Mouse (Mus musculus) midbrain, postnatal 0 days (tissue): ENCODE data around the gene Plekhg5. TPM values are rescaled to one million over a fixed set of nuclear protein-coding genes. Genes with fewer than 3 reads are reported as not detected.

ENCODE experiments used
- ATAC-seq: fragments of 200-750 bp; cut with Nextera tagmentation; 2 replicates; pipeline ENCODE4 v1.8.0; 2017; ENCODE audit warnings: moderate number of reproducible peaks, mild to moderate bottlenecking, moderate TSS enrichment, moderate library complexity; ENCODE audit not compliant: low FRiP score
- DNase-seq: peaks from one replicate; pipeline ENCODE4 v3.0.0-alpha.2; 2015; ENCODE audit warnings: low spot score
- H3K27ac ChIP-seq: fragments of 300-500 bp; sonication (generic); 2 replicates; pipeline ENCODE4 v1.5.1; 2014; ENCODE audit warnings: low read depth, mild to moderate bottlenecking, low read length, mixed read lengths
- H3K27me3 ChIP-seq: fragments of 300-500 bp; sonication (generic); 2 replicates; pipeline ENCODE4 v1.6.1; 2014; ENCODE audit warnings: low read length, control low read depth, mixed read lengths; ENCODE audit not compliant: insufficient read depth
- H3K36me3 ChIP-seq: fragments of 300-500 bp; sonication (generic); 2 replicates; pipeline ENCODE4 v1.6.1; 2014; ENCODE audit warnings: low read length, control low read depth, mixed read lengths; ENCODE audit not compliant: insufficient read depth
- H3K4me1 ChIP-seq: fragments of 300-500 bp; sonication (generic); 2 replicates; pipeline ENCODE4 v1.6.1; 2014; ENCODE audit warnings: mild to moderate bottlenecking, control low read depth, antibody characterized with exemption, low read length, mixed read lengths; ENCODE audit not compliant: insufficient read depth
- H3K4me2 ChIP-seq: fragments of 300-500 bp; sonication (generic); 2 replicates; pipeline ENCODE4 v1.6.1; 2014; ENCODE audit warnings: low read depth, mild to moderate bottlenecking, low read length, mixed read lengths; ENCODE audit not compliant: poor library complexity, severe bottlenecking
- H3K4me3 ChIP-seq: fragments of 300-500 bp; sonication (generic); 2 replicates; pipeline ENCODE4 v1.5.1; 2014; ENCODE audit warnings: low read depth, mild to moderate bottlenecking, low read length, moderate library complexity
- H3K9ac ChIP-seq: fragments of 300-500 bp; sonication (generic); replicated peaks from 2 replicates; pipeline ENCODE4 v1.6.1; 2014; ENCODE audit warnings: mild to moderate bottlenecking, low read length, moderate library complexity, mixed read lengths; ENCODE audit not compliant: poor library complexity, severe bottlenecking
- H3K9me3 ChIP-seq: fragments of 300-500 bp; sonication (generic); 2 replicates; pipeline ENCODE4 v1.6.1; 2016; ENCODE audit warnings: low read length, control low read depth
- CTCF ChIP-seq: IDR thresholded peaks from 2 replicates; pipeline ENCODE4 v1.5.1; 2016; ENCODE audit warnings: antibody characterized with exemption, mild to moderate bottlenecking
- WGBS: fragments of 180-500 bp; shearing (Covaris S2); extraction: QIAGEN DNeasy Blood & Tissue Kit; methylation state at CpG from one replicate; pipeline ENCODE4 v1.1.7; 2014; 5-methylcytosine and 5-hydroxymethylcytosine counted together
- polyA plus RNA-seq: library from polyadenylated mRNA; unstranded; fragments of >200 nt; fragmentation: Nextera tagmentation; extraction: Ambion mirVana; gene quantifications from 2 replicates; pipeline ENCODE4 v1.2.1, GENCODE M21; 2015
- total RNA-seq: library from RNA; depleted of rRNA; stranded (reverse); fragments of >200 nt; gene quantifications from 2 replicates; pipeline ENCODE4 v1.2.3, GENCODE M21; 2014

The Plekhg5 gene
- total and polyA plus RNA-seq, 2 experiments from 2014 or later = 13.0 to 33.5 TPM

GRCm38 (mm10) chr4:152088133-152088532, 15.8 kb downstream of the Plekhg5 start:
- Histone ChIP-seq H3K27me3 (no peaks in the 10 kb centered on the region), H3K36me3 (no peaks in the 10 kb centered on the region), H3K9ac (no peak overlapping the region), H3K27ac (no peak overlapping the region), H3K4me3 (no peak overlapping the region), H3K4me1 (peaks cover 14% of the 10 kb centered on the region; the same call in 1 of the 2 replicates), H3K4me2 (peak overlapping the region; percentile 87), H3K9me3 (no peaks in the 10 kb centered on the region)
- no peak for DNase-seq
- WGBS = 27% methylated on average over 4 of the region's 4 CpGs
- TF ChIP-seq CTCF = no peak
- no peak for ATAC-seq

- H3K36me3 ChIP-seq = no peaks in the 10 kb centered on the region
- DNase-seq = peak; percentile 66
- H3K9ac ChIP-seq = 0 out of 2 replicates have a peak overlapping the region, but pooled peaks have one; percentile 1
- 41% methylated on average over 8 of the region's 8 CpGs for WGBS
- no peak for TF ChIP-seq CTCF
- no peaks in the 10 kb centered on the region for H3K9me3 ChIP-seq
- peaks cover 14% of the 10 kb centered on the region; the same call in 1 of the 2 replicates for H3K4me1 ChIP-seq
- H3K27ac ChIP-seq = no peak overlapping the region
- H3K27me3 ChIP-seq = no peaks in the 10 kb centered on the region
- no peak overlapping the region for H3K4me3 ChIP-seq
- ATAC-seq = no peak
- H3K4me2 ChIP-seq = peak overlapping the region; percentile 12; the same call in 1 of the 2 replicates
These were observed 16.3 kb downstream of the Plekhg5 start for GRCm38 (mm10) chr4:152088556-152089120.

GRCm38 (mm10) chr4:152090191-152090590, 17.9 kb downstream of the Plekhg5 start:
- WGBS = 83% methylated on average over 9 of the region's 9 CpGs
- Histone ChIP-seq H3K9me3 (no peaks in the 10 kb centered on the region), H3K4me2 (no peak overlapping the region), H3K4me1 (peaks cover 14% of the 10 kb centered on the region; the same call in 1 of the 2 replicates), H3K27ac (no peak overlapping the region), H3K4me3 (no peak overlapping the region), H3K27me3 (no peaks in the 10 kb centered on the region), H3K36me3 (no peaks in the 10 kb centered on the region), H3K9ac (no peak overlapping the region)
- TF ChIP-seq CTCF = no peak
- no peak for ATAC-seq
- no peak for DNase-seq

GRCm38 (mm10) chr4:152092751-152093293, 20.5 kb downstream of the Plekhg5 start:
- H3K36me3 ChIP-seq = no peaks in the 10 kb centered on the region
- H3K4me1 ChIP-seq = peaks cover 7% of the 10 kb centered on the region; the same call in 1 of the 2 replicates
- no peak overlapping the region for H3K4me3 ChIP-seq
- H3K27ac ChIP-seq = no peak overlapping the region
- H3K9ac ChIP-seq = no peak overlapping the region
- H3K4me2 ChIP-seq = no peak overlapping the region
- H3K27me3 ChIP-seq = no peaks in the 10 kb centered on the region
- DNase-seq = no peak
- no peaks in the 10 kb centered on the region for H3K9me3 ChIP-seq
- WGBS = 66% methylated on average over 8 of the region's 8 CpGs
- ATAC-seq = no peak
- TF ChIP-seq CTCF = no peak

- Histone ChIP-seq H3K9me3 (no peaks in the 10 kb centered on the region), H3K4me3 (no peak overlapping the region), H3K27ac (no peak overlapping the region), H3K9ac (no peak overlapping the region), H3K4me2 (no peak overlapping the region), H3K36me3 (no peaks in the 10 kb centered on the region), H3K4me1 (no peaks in the 10 kb centered on the region), H3K27me3 (no peaks in the 10 kb centered on the region)
- 89% methylated on average over 12 of the region's 12 CpGs for WGBS
- no peak for ATAC-seq
- DNase-seq = no peak
- no peak for TF ChIP-seq CTCF
These were observed 21.9 kb downstream of the Plekhg5 start for GRCm38 (mm10) chr4:152094233-152094632.
